Mouse (Mus musculus) cerebellum, postnatal 14 days (tissue): ENCODE results near the gene H2afy.
"Not testable (repeated sequence)": the region's sequence is repeated elsewhere in the genome, so short reads cannot be mapped to it uniquely, and the experiment has no call there.

Experiments
- DNase-seq, 2 experiments: peaks; one replicate each; pipeline ENCODE4 v3.0.0; 2021; ENCODE audit warnings: mixed read lengths in 2 of 2

The H2afy gene

DNA sequence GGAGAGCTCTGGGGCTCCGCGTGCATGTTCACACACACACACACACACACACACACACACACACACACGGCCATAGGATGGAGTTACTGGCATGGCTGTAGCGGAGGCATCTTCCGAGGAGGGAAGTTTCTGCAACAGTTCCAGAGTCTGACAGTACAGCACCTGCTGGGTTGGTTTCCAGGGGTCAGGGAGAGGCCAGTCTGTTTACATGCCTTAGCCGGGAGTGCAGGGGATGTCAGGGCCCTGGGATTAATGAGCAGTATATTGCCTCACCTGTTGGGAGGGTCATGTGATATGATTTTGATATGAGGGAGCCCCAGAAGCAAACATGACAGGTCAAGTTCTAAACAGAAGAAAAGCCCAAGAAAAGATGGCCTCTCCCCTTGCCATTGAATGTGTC is 66.5 kb downstream of the H2afy start:
- DNase-seq = no peak

GRCm38 (mm10) chr13:56068517-56068916 is 67.6 kb downstream of the H2afy start:
- no peak for DNase-seq

- no peak for DNase-seq
These were observed 69.3 kb downstream of the H2afy start for GRCm38 (mm10) chr13:56066904-56067303.

- DNase-seq = no peak
These were observed 70.0 kb downstream of the H2afy start for GRCm38 (mm10) chr13:56066152-56066551.

DNA sequence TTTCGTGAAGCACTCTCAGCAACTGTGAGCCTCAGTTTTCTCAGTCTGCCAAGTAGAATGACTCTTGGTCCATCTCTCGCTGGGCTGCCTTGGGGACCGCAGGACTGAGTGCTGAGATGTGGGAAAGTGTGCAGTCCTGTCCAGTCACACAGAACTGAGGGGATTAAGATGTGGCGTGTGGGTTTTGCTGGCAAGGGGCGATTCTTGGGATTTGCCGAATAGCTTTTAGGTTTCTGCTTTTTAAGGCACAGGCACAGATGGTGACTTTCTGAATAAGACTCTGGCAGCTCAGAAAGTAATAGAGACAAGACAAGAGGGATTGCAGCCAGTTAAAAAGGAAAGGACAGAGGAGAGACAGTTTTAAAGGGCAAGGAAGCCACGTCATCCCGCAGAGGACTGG is 78.4 kb downstream of the H2afy start:
- no peak for DNase-seq

DNA sequence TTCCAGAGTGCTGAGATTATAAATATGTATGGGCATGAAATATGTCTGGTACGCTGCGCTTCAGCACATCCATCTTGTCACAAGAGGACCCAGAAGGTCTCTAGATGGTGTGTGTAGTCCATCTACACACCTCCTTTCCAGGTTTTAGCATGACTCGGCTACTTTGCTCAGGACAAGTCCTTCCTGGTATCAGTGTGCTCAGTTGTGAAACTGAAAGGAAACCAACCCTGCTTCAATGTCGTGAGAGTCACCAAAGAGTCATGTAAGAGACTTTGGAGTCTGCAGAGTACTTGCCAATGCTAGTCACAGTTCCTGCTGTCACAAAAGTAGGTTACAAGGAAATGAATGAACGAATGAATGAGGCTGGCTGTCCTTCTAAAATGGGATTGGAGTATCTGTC is 80.4 kb downstream of the H2afy start:
- DNase-seq = no peak

DNA sequence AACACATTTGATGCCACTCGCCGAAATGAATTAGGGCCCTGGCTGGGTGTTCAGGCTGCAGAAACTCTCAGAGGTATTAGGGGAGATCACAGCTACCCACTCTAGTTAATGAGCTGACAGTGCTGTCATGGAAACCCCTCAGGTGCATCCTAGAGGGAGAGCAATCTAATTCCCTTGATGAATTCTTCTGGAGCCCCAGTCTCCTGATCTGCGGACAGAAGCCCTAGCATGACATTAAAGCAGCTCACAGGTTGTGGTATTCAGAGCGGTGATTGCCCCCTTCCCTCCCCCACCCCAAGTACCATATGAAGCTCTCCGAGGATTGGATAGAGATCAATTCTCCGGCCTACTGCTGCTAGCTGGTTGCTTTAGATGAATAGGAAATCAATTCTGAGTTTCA is 82.1 kb downstream of the H2afy start:
- DNase-seq = no peak

- DNase-seq = no peak
These were observed 83.4 kb downstream of the H2afy start for GRCm38 (mm10) chr13:56052781-56053180.

GRCm38 (mm10) chr13:56050246-56050645 is 85.9 kb downstream of the H2afy start:
- no peak for DNase-seq

- no peak for DNase-seq
These were observed 93.9 kb downstream of the H2afy start for GRCm38 (mm10) chr13:56042221-56042620.

- no peak for DNase-seq
These were observed 95.5 kb downstream of the H2afy start for GRCm38 (mm10) chr13:56040621-56041020.

GRCm38 (mm10) chr13:56039610-56040371 is 96.4 kb downstream of the H2afy start:
- no peak for DNase-seq

- DNase-seq = no peak
These were observed 107.2 kb downstream of the H2afy start for GRCm38 (mm10) chr13:56029006-56029405.

GRCm38 (mm10) chr13:56027996-56028395 is 108.2 kb downstream of the H2afy start:
- not testable (repeated sequence) for DNase-seq

- DNase-seq = no peak
These were observed 109.5 kb downstream of the H2afy start for GRCm38 (mm10) chr13:56026623-56027022.

GRCm38 (mm10) chr13:56026026-56026425 is 110.1 kb downstream of the H2afy start:
- no peak for DNase-seq

DNA sequence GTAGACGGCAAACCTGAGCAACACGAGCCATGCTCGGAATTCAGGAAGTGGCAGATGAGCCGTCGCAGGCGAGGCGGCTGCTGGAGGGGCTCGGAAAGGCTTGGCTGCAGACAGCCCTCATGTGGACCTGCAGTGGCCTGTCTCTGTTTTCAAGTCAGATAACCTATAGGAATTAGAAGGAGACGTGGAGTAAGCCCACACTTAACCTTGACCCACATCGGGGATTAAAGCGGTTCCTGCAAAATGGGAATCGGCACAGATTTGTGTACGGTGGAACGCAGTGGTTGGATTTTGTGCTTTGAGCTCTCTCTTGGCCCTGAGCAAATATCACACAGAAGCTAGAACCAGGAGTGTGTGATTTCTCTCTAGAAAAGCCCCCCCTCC is 111.1 kb downstream of the H2afy start:
- no peak for DNase-seq

DNA sequence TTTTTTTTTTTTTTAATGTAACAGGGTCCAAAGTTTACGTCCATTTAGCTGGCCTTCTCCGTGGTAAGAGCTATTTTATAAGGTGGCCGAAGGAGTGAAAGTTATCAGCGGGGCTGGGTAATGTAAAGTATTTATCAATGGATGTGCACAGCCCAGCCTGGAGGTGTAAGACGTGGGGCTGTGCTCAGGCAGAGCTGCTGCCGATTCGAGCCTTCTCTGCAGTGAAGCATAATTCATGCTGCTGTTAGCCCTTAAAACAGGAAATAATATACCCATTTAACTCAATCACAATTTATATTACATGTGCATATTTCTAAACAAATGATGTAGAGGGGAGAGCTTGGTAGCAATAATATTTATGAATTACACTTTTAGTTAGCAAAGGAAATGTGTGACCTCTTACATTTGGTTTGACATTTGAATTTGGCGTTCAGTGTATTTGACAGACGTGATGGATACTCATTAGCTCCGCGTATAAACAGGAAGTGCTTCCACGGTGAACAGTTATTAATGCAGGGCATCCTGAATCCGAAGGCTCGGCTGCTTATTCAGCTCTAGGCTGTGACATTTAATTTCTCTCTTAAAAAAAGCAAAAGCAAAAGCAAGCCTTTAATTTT is 111.6 kb downstream of the H2afy start:
- DNase-seq = no peak
